ENCODE assay signal across 13 mouse cellular contexts in the genomic region with DNA sequence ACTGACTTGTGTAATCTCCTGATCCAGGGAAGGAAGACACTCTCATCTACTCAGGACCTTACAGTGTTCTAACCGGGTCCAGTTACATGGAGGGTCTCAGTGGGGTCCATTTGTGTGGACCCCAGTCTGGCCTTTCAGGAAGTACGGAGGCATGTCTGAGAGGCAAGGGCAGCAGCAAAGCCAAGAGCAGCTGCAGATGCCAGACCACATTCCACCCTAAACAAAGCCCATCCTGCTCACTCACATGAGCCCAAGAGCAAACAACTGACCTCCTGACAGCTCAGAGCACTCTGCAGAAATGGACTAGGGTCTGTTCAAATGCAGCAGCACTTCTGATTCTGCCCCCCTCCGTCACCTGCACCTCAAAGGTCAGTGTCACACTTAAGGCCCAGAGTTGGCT. TPM values are rescaled to one million over a fixed set of nuclear protein-coding genes. Genes with fewer than 3 reads are reported as not detected.
DNase-seq lines count a peak whose midpoint lies in the region; ATAC-seq and TF ChIP-seq lines count a peak whose summit lies in the region.
"Had no signal": no experiment of that assay in that cellular context is flagged by ENCODE, and none has a peak within 500 bp of the region (broad histone marks: within the 10 kb centered on the region; RNA-seq: fewer than 3 reads in every experiment).

No protein-coding gene starts in this region.

- TF ChIP-seq CTCF in layer of hippocampus, adult 2 months (conservative IDR thresholded peaks at IDR 0.05): no peak

- H3K4me1 ChIP-seq in forebrain, embryonic 14.5 days (ENCODE audit: control insufficient read depth, insufficient read depth, low read length): peaks cover 28% of the 10 kb centered on the region
- peaks cover 30% of the 10 kb centered on the region for H3K4me1 ChIP-seq in hindbrain, embryonic 16.5 days (ENCODE audit: control insufficient read depth, insufficient read depth, low read depth, low read length)
- H3K4me1 ChIP-seq in neural tube, embryonic 13.5 days (replicated peaks): peaks cover 73% of the 10 kb centered on the region

- H3K36me3 ChIP-seq in forebrain, embryonic 14.5 days (ENCODE audit: control insufficient read depth, insufficient read depth, low read length): no peaks in the 10 kb centered on the region
- no peaks in the 10 kb centered on the region for H3K36me3 ChIP-seq in hindbrain, embryonic 16.5 days (ENCODE audit: control insufficient read depth, insufficient read depth, low read length)
- H3K36me3 ChIP-seq in neural tube, embryonic 13.5 days: no peaks in the 10 kb centered on the region

- peak overlapping the region; percentile 86; the same call in 1 of the 2 replicates for H3K9ac ChIP-seq in forebrain, embryonic 14.5 days (ENCODE audit: low read length)
- peak overlapping the region; percentile 93; the same call in 1 of the 2 replicates for H3K9ac ChIP-seq in hindbrain, embryonic 16.5 days (ENCODE audit: low read depth, low read length)
- peak overlapping the region; percentile 91 for H3K9ac ChIP-seq in neural tube, embryonic 13.5 days

- no peaks in the 10 kb centered on the region for H3K9me3 ChIP-seq in forebrain, embryonic 14.5 days (replicated peaks; ENCODE audit: control insufficient read depth, low read length)
- H3K9me3 ChIP-seq in hindbrain, embryonic 16.5 days (ENCODE audit: control insufficient read depth, low read length): no peaks in the 10 kb centered on the region
- H3K9me3 ChIP-seq in neural tube, embryonic 13.5 days: no peaks in the 10 kb centered on the region

- ATAC-seq in forebrain, embryonic 14.5 days: no peak
- no peak for ATAC-seq in hindbrain, embryonic 16.5 days
- no peak for ATAC-seq in neural tube, embryonic 13.5 days (ENCODE audit: low read depth)

- DNase-seq in layer of hippocampus, adult 2 months (ENCODE audit: low spot score in 2 of 2): no peak
- DNase-seq in layer of hippocampus, postnatal 25 days (ENCODE audit: extremely low spot score in 1 of 2, low spot score in 1 of 2): no peak
- no peak for DNase-seq in forebrain, embryonic 14.5 days (ENCODE audit: low spot score)
- DNase-seq in right cerebral cortex, postnatal 4 days: no peak
- no peak for DNase-seq in thymus, postnatal 14 days
- DNase-seq in cerebellum, adult 11-12 months: no peak
- DNase-seq: cerebellum, postnatal 36 days; kidney, postnatal 4 days; left cerebral cortex, postnatal 4 days; lung, postnatal 10 days had no signal

- H3K4me2 ChIP-seq in forebrain, embryonic 14.5 days (ENCODE audit: low read length): peak overlapping the region; percentile 82; the same call in 1 of the 2 replicates
- H3K4me2 ChIP-seq in hindbrain, embryonic 16.5 days (ENCODE audit: low read length): peak overlapping the region; percentile 81
- H3K4me2 ChIP-seq in neural tube, embryonic 13.5 days: peak overlapping the region; percentile 82

- 71% methylated on average over 3 of the region's 3 CpGs for WGBS in forebrain, embryonic 14.5 days
- 54% methylated on average over 3 of the region's 3 CpGs for WGBS in hindbrain, embryonic 16.5 days
- WGBS in neural tube, embryonic 13.5 days: 60% methylated on average over 3 of the region's 3 CpGs

- H3K27me3 ChIP-seq in forebrain, embryonic 14.5 days (replicated peaks; ENCODE audit: control insufficient read depth, insufficient read depth, low read length): no peaks in the 10 kb centered on the region
- no peaks in the 10 kb centered on the region for H3K27me3 ChIP-seq in hindbrain, embryonic 16.5 days (replicated peaks; ENCODE audit: control insufficient read depth, insufficient read depth, low read length)
- no peaks in the 10 kb centered on the region for H3K27me3 ChIP-seq in neural tube, embryonic 13.5 days

- H3K4me3 ChIP-seq in layer of hippocampus, adult 2 months: no peak overlapping the region
- H3K4me3 ChIP-seq in forebrain, embryonic 14.5 days (ENCODE audit: low read depth, low read length): no peak overlapping the region
- H3K4me3 ChIP-seq in hindbrain, embryonic 16.5 days (ENCODE audit: low read length): no peak overlapping the region
- peak overlapping the region; percentile 90; the same call in 1 of the 2 replicates for H3K4me3 ChIP-seq in neural tube, embryonic 13.5 days
- H3K4me3 ChIP-seq: heart, adult 2 months had no signal

- peak overlapping the region; percentile 92 for H3K27ac ChIP-seq in layer of hippocampus, adult 2 months
- H3K27ac ChIP-seq in forebrain, embryonic 14.5 days (ENCODE audit: low read depth, low read length): peak overlapping the region; percentile 21; the same call in 1 of the 2 replicates
- no peak overlapping the region for H3K27ac ChIP-seq in hindbrain, embryonic 16.5 days (ENCODE audit: low read depth, low read length)
- H3K27ac ChIP-seq in neural tube, embryonic 13.5 days (replicated peaks): no peak overlapping the region
- H3K27ac ChIP-seq: heart, adult 2 months had no signal

RNA-seq across cellular contexts. Expression of a gene that starts 18.3 kb away (rescaled TPM):
- 100 to 1,000 TPM in 1 of 2 experiments, 10 to 100 TPM in 1; 97.2 to 106 TPM for total RNA-seq in layer of hippocampus, adult 2 months (2021)
- total RNA-seq in layer of hippocampus, postnatal 25 days (2021): 100 to 1,000 TPM in 1 of 2 experiments, 10 to 100 TPM in 1; 97.9 to 101 TPM
- 16.5 and 22.7 TPM in 2 replicates for polyA plus RNA-seq in forebrain, embryonic 14.5 days (2014; fragmentation: Nextera tagmentation; extraction: Ambion mirVana)
- 26.9 and 27.6 TPM in 2 replicates for polyA plus RNA-seq in hindbrain, embryonic 16.5 days (2015; fragmentation: Nextera tagmentation; extraction: Ambion mirVana)
- polyA plus RNA-seq in neural tube, embryonic 13.5 days (2015; fragmentation: Nextera tagmentation; extraction: Ambion mirVana): 27.5 and 28.7 TPM in 2 replicates

Comparison
In these comparisons a context has a peak if more than half of its experiments do, and no peak if none do; other contexts are left out.
1. H3K27ac ChIP-seq: peak in layer of hippocampus, adult 2 months (single experiment) and forebrain, embryonic 14.5 days (single experiment); none in hindbrain, embryonic 16.5 days (single experiment) and neural tube, embryonic 13.5 days (single experiment).
2. Peak in every context shown above with its lines, with median percentiles within 50 percentile points of each other: H3K4me2 ChIP-seq and H3K9ac ChIP-seq.